Mouse (Mus musculus) ES-E14 (cell line): ENCODE results near the gene Cntf. TPM values are rescaled to one million over a fixed set of nuclear protein-coding genes. Genes with fewer than 3 reads are reported as not detected.
"Not testable (repeated sequence)": the region's sequence is repeated elsewhere in the genome, so short reads cannot be mapped to it uniquely, and the experiment has no call there.

ENCODE experiments used
- DNase-seq: peaks from one replicate; pipeline ENCODE4 v3.0.0-alpha.2; 2013; ENCODE audit warnings: low read depth, low spot score
- H3K27ac ChIP-seq: 2 replicates; pipeline ENCODE4 v1.5.1; 2012; ENCODE audit warnings: low read depth, mild to moderate bottlenecking, low read length, moderate library complexity, mixed read lengths; ENCODE audit not compliant: poor library complexity, insufficient read depth, severe bottlenecking
- H3K36me3 ChIP-seq: 2 replicates; pipeline ENCODE4 v1.6.1; 2012; ENCODE audit warnings: mild to moderate bottlenecking, low read length, moderate library complexity, mixed read lengths; ENCODE audit not compliant: control insufficient read depth, poor library complexity, insufficient read depth, severe bottlenecking
- H3K4me1 ChIP-seq, 2 experiments: fragments of 150-350 bp in 1 of 2; sonication (generic) in 1 of 2; 2 replicates each; pipeline ENCODE4 v1.6.1; 2012; ENCODE audit warnings: low read length in 2 of 2, mild to moderate bottlenecking in 1 of 2, mixed read lengths in 1 of 2; ENCODE audit not compliant: control insufficient read depth in 2 of 2, insufficient read depth in 2 of 2, poor library complexity in 1 of 2
- H3K4me3 ChIP-seq, 2 experiments: fragments of 150-350 bp in 1 of 2; sonication (generic) in 1 of 2; 2 replicates each; pipeline ENCODE4 v1.5.1; 2012; ENCODE audit warnings: low read length in 2 of 2, low read depth in 1 of 2, mild to moderate bottlenecking in 1 of 2, mixed read lengths in 1 of 2; ENCODE audit not compliant: insufficient read depth in 1 of 2, poor library complexity in 1 of 2, severe bottlenecking in 1 of 2
- H3K9ac ChIP-seq: 2 replicates; pipeline ENCODE4 v1.6.1; 2012; ENCODE audit warnings: low read depth, mild to moderate bottlenecking, low read length, mixed read lengths; ENCODE audit not compliant: poor library complexity, insufficient read depth, severe bottlenecking
- H3K9me3 ChIP-seq: fragments of 150-350 bp; sonication (generic); 2 replicates; pipeline ENCODE4 v1.6.1; 2012; ENCODE audit warnings: low read depth, mild to moderate bottlenecking, low read length; ENCODE audit not compliant: control insufficient read depth, insufficient read depth
- CHD2 ChIP-seq: IDR thresholded peaks from 2 replicates; pipeline ENCODE4 v1.6.1; 2014; ENCODE audit warnings: mild to moderate bottlenecking, low read depth, low read length, inconsistent platforms
- HCFC1 ChIP-seq: IDR thresholded peaks from 2 replicates; pipeline ENCODE4 v1.6.1; 2012; ENCODE audit warnings: low read length, inconsistent platforms, borderline replicate concordance; ENCODE audit not compliant: insufficient read depth
- MAFK ChIP-seq: IDR thresholded peaks from 2 replicates; pipeline ENCODE4 v1.6.1; 2014; ENCODE audit warnings: mild to moderate bottlenecking, low read depth, low read length, inconsistent platforms; ENCODE audit not compliant: insufficient read depth
- ZC3H11A ChIP-seq: IDR thresholded peaks from 2 replicates; pipeline ENCODE4 v1.6.1; 2012; ENCODE audit warnings: low read depth, mild to moderate bottlenecking, inconsistent platforms, low read length, borderline replicate concordance
- ZNF384 ChIP-seq: IDR thresholded peaks from 2 replicates; pipeline ENCODE4 v1.6.1; 2012; ENCODE audit warnings: low read depth, low read length, inconsistent platforms
- in situ Hi-C, 2 experiments: fragments of 600-800 bp; cut with MboI; formaldehyde crosslinking; loops; one replicate each; pipeline ENCODE4 v1.15.1; 2025; ENCODE audit warnings: low sequenced_read_pairs in 2 of 2, inconsistent platforms in 1 of 2; ENCODE audit not compliant: unreplicated experiment in 2 of 2
- total RNA-seq: library from RNA; depleted of rRNA; stranded (reverse); fragments of 300-350 nt; gene quantifications from 2 replicates; pipeline ENCODE4 v1.2.3, GENCODE M21; 2012

Gene Cntf
- total RNA-seq, 1 experiment: 12.1 TPM

- TF ChIP-seq ZNF384 (no peak), CHD2 (no peak), HCFC1 (no peak), MAFK (no peak), ZC3H11A (no peak)
- Histone ChIP-seq H3K27ac (peak overlapping the region; percentile 69; the same call in 1 of the 2 replicates), H3K36me3 (no peaks in the 10 kb centered on the region), H3K9me3 (no peaks in the 10 kb centered on the region), H3K4me1 (peaks cover 4 to 14% of the 10 kb centered on the region in 2 experiments; a peak in 3 of 4 replicates), H3K4me3 (no peak overlapping the region), H3K9ac (no peak overlapping the region)
- peak; percentile 46 for DNase-seq
- in situ Hi-C loops: no loop called here
These were observed 34.4 kb downstream of the Cntf start for GRCm38 (mm10) chr19:12731036-12731435.

- H3K4me1 ChIP-seq: peaks cover 0 to 7% of the 10 kb centered on the region in 2 experiments; a peak in 1 of 4 replicates
- H3K4me3 ChIP-seq: no peak overlapping the region
- no peaks in the 10 kb centered on the region for H3K9me3 ChIP-seq
- in situ Hi-C loops: no loop called here
- H3K9ac ChIP-seq: no peak overlapping the region
- H3K27ac ChIP-seq: no peak overlapping the region
- no peaks in the 10 kb centered on the region for H3K36me3 ChIP-seq
- no peak for DNase-seq
- TF ChIP-seq ZNF384 (no peak), ZC3H11A (no peak), HCFC1 (no peak)
These were observed 39.6 kb downstream of the Cntf start for GRCm38 (mm10) chr19:12725851-12726250.

GRCm38 (mm10) chr19:12722308-12722707 lies 43.1 kb downstream of the Cntf start:
- Histone ChIP-seq H3K4me3 (no peak overlapping the region), H3K9me3 (no peaks in the 10 kb centered on the region), H3K4me1 (no peaks in the 10 kb centered on the region), H3K36me3 (no peaks in the 10 kb centered on the region), H3K27ac (no peak overlapping the region), H3K9ac (no peak overlapping the region)
- no peak for DNase-seq
- in situ Hi-C loops: no loop called here
- TF ChIP-seq MAFK (no peak), ZNF384 (peak; percentile 97), HCFC1 (no peak)

- H3K36me3 ChIP-seq, DNase-seq, H3K9ac ChIP-seq, H3K9me3 ChIP-seq, in situ Hi-C loops, H3K4me3 ChIP-seq, H3K4me1 ChIP-seq, H3K27ac ChIP-seq: not testable (repeated sequence)
These were observed 43.8 kb downstream of the Cntf start for GRCm38 (mm10) chr19:12721596-12721995.

- DNase-seq, in situ Hi-C loops, H3K4me3 ChIP-seq, H3K9ac ChIP-seq, H3K36me3 ChIP-seq, H3K9me3 ChIP-seq, H3K4me1 ChIP-seq, H3K27ac ChIP-seq: not testable (repeated sequence)
These were observed 44.5 kb downstream of the Cntf start for GRCm38 (mm10) chr19:12720919-12721318.
